Mouse (Mus musculus) mouse trophoblast stem cell (cell line): Measurements from ENCODE around the gene 9130230L23Rik.

Source experiments
- in situ Hi-C, 2 experiments: fragments of 300-500 bp; cut with MseI, MboI; formaldehyde crosslinking; loops; 2 replicates in 1 of 2; 3 replicates in 1 of 2; pipeline ENCODE4 v1.15.1; 2025

9130230L23Rik gene

GRCm38 (mm10) chr5:65954130-65955080 is 49.7 kb downstream of the 9130230L23Rik start:
- in situ Hi-C loops, result no loop called here

GRCm38 (mm10) chr5:65951513-65951909 is 52.6 kb downstream of the 9130230L23Rik start:
- in situ Hi-C loops, result no loop called here

GRCm38 (mm10) chr5:65950679-65951512 is 53.2 kb downstream of the 9130230L23Rik start:
- in situ Hi-C loops, result no loop called here

- in situ Hi-C loops, result no loop called here
Observed at GRCm38 (mm10) chr5:65950236-65950635, 53.8 kb downstream of the 9130230L23Rik start.

GRCm38 (mm10) chr5:65949822-65950221 is 54.3 kb downstream of the 9130230L23Rik start:
- in situ Hi-C loops, result no loop called here

- in situ Hi-C loops, result loop anchor here (5.0 kb wide), 1 partner anchor 109 kb away; no protein-coding TSS in a partner anchor
Observed at GRCm38 (mm10) chr5:65941145-65941544, 62.9 kb downstream of the 9130230L23Rik start.

- in situ Hi-C loops, result no loop called here
Observed at GRCm38 (mm10) chr5:65937998-65938715, 65.9 kb downstream of the 9130230L23Rik start.

- in situ Hi-C loops, result no loop called here
Observed at GRCm38 (mm10) chr5:65937011-65937726, 66.9 kb downstream of the 9130230L23Rik start.

- in situ Hi-C loops, result no loop called here
Observed at GRCm38 (mm10) chr5:65934783-65935182, 69.3 kb downstream of the 9130230L23Rik start, which contains the start of gene Chrna9. Gene Chrna9, plus strand, starts transcription at chr5:65934921.

GRCm38 (mm10) chr5:65933764-65934163 is 70.3 kb downstream of the 9130230L23Rik start:
- in situ Hi-C loops, result no loop called here

GRCm38 (mm10) chr5:65933258-65933657 is 70.8 kb downstream of the 9130230L23Rik start:
- in situ Hi-C loops, result no loop called here

GRCm38 (mm10) chr5:65930171-65930570 is 73.9 kb downstream of the 9130230L23Rik start:
- in situ Hi-C loops, result no loop called here
